Mouse (Mus musculus) forebrain, embryonic 14.5 days (tissue): ENCODE results near the gene Hoxd10. TPM values are rescaled to one million over a fixed set of nuclear protein-coding genes. Genes with fewer than 3 reads are reported as not detected.

ENCODE experiments used
- ATAC-seq: fragments of 200-750 bp; cut with Nextera tagmentation; 2 replicates; pipeline ENCODE4 v1.8.0; 2017; ENCODE audit warnings: mild to moderate bottlenecking, moderate library complexity
- DNase-seq: peaks from one replicate; pipeline ENCODE4 v3.0.0-alpha.2; 2015; ENCODE audit warnings: low spot score
- H3K27ac ChIP-seq: fragments of 300-500 bp; sonication (generic); 2 replicates; pipeline ENCODE4 v1.5.1; 2014; ENCODE audit warnings: low read depth, mild to moderate bottlenecking, control low read depth, low read length, moderate library complexity
- H3K27me3 ChIP-seq: fragments of 300-500 bp; sonication (generic); replicated peaks from 2 replicates; pipeline ENCODE4 v1.6.1; 2014; ENCODE audit warnings: low read length, control low read depth, mixed read lengths; ENCODE audit not compliant: control insufficient read depth, insufficient read depth
- H3K36me3 ChIP-seq: fragments of 300-500 bp; sonication (generic); 2 replicates; pipeline ENCODE4 v1.6.1; 2014; ENCODE audit warnings: low read length, control low read depth; ENCODE audit not compliant: control insufficient read depth, insufficient read depth
- H3K4me1 ChIP-seq: fragments of 300-500 bp; sonication (generic); 2 replicates; pipeline ENCODE4 v1.6.1; 2014; ENCODE audit warnings: antibody characterized with exemption, low read length, control low read depth; ENCODE audit not compliant: control insufficient read depth, insufficient read depth
- H3K4me2 ChIP-seq: fragments of 300-500 bp; sonication (generic); 2 replicates; pipeline ENCODE4 v1.6.1; 2014; ENCODE audit warnings: mild to moderate bottlenecking, control low read depth, low read length
- H3K4me3 ChIP-seq: fragments of 300-500 bp; sonication (generic); 2 replicates; pipeline ENCODE4 v1.5.1; 2014; ENCODE audit warnings: low read depth, low read length, control low read depth
- H3K9ac ChIP-seq: fragments of 300-500 bp; sonication (generic); 2 replicates; pipeline ENCODE4 v1.6.1; 2014; ENCODE audit warnings: mild to moderate bottlenecking, low read length, control low read depth, moderate library complexity
- H3K9me3 ChIP-seq: fragments of 300-500 bp; sonication (generic); replicated peaks from 2 replicates; pipeline ENCODE4 v1.6.1; 2016; ENCODE audit warnings: low read length, control low read depth, mixed read lengths; ENCODE audit not compliant: control insufficient read depth
- WGBS: fragments of 180-500 bp; shearing (Covaris S2); extraction: QIAGEN DNeasy Blood & Tissue Kit; methylation state at CpG from one replicate; pipeline ENCODE4 v1.1.7; 2014; 5-methylcytosine and 5-hydroxymethylcytosine counted together
- polyA plus RNA-seq: library from polyadenylated mRNA; unstranded; fragments of >200 nt; fragmentation: Nextera tagmentation; extraction: Ambion mirVana; gene quantifications from 2 replicates; pipeline ENCODE4 v1.2.1, GENCODE M21; 2014

Gene Hoxd10
- polyA plus RNA-seq, 1 experiment from 2014 or later, result not detected

DNA sequence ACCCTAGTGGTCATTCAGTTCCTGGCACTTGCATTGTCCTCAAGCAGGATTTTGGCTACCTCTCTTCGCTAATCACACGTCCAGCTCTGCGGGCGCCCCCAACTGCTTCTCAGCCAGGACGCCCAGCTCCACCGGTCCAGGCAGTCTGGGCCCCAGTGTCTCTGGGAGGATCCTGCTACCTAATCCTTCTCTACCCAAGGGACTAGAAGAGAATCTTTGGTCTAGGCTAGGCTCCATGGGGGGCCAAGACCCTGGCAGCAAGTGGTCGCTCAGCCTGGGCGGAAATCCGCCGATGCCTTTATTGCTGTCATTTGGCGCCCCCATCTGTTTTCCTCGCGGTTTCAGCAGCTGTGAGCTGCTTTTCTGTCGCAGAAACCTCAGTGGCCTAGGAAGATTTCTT lies 30.0 kb upstream of the Hoxd10 start:
- ATAC-seq, result peak; percentile 45; the same call in 1 of the 2 replicates
- no peak overlapping the region; the same call in 1 of the 2 replicates for H3K4me2 ChIP-seq
- no peaks in the 10 kb centered on the region for H3K9me3 ChIP-seq
- WGBS, result 0% methylated on average over 14 of the region's 14 CpGs
- no peaks in the 10 kb centered on the region; the same call in 1 of the 2 replicates for H3K4me1 ChIP-seq
- no peak overlapping the region for H3K27ac ChIP-seq
- no peaks in the 10 kb centered on the region for H3K36me3 ChIP-seq
- H3K27me3 ChIP-seq, result peaks cover 71% of the 10 kb centered on the region
- no peak overlapping the region for H3K9ac ChIP-seq
- no peak overlapping the region for H3K4me3 ChIP-seq
- peak; percentile 87 for DNase-seq

DNA sequence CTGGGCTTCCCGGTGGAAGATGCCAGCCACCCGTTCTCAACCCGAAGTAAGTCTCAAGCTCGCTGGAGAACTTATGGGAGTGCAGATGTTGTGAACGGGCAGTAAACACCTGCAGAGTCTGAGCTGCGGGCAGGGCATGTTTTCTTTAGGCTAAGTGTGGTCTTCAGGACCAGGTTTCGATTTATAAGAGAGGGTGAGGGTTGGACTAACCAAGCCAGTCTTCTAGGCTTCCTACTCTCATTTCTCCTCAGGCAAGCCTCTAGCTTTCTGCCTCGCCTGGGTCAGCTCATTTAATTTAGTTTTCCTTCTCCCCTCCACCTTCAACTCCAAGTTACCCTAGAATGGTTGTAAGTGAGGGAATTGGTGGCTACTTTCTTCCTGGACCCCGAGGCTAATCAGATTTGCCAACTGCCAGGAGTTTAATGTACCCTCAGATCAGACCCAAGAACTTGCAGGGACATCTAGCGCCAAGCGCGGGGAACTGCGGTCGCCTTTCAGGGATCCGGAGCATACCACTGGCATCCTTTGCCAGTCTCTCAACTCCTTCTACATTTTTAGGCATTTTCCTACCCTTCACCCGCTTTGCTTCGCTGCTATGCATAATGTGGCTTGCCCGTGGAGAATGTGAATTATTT lies 28.3 kb upstream of the Hoxd10 start:
- Histone ChIP-seq H3K36me3 (no peaks in the 10 kb centered on the region), H3K4me3 (no peak overlapping the region), H3K4me1 (peaks cover 3% of the 10 kb centered on the region; the same call in 1 of the 2 replicates), H3K9ac (no peak overlapping the region), H3K4me2 (no peak overlapping the region), H3K27me3 (peaks cover 81% of the 10 kb centered on the region), H3K9me3 (no peaks in the 10 kb centered on the region), H3K27ac (no peak overlapping the region)
- DNase-seq (peak; percentile 83), ATAC-seq (no peak)
- WGBS, result 5% methylated on average over 18 of the region's 18 CpGs

DNA sequence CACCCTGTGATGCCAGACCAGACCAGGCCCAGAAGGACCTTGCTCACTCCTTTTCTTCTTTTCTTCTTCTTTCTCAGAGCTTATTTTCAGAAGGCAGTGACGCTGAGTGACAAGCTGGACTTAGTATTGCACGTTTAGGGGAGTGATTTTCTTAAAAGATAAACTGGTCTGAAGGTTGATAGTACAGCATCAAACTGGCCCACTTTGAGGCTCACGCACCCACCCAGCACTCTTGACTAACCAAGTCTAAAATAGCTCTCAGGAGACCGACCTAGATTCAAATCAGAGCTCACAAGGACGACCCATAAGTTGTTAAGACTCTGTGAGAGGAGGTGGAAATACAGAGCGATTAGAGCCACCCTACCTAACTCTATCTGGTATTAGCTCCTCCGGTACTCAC lies 25.3 kb upstream of the Hoxd10 start:
- Histone ChIP-seq H3K4me2 (no peak overlapping the region), H3K9ac (no peak overlapping the region), H3K4me3 (no peak overlapping the region), H3K4me1 (0 out of 2 replicates have a peak, but pooled peaks cover 3% of the 10 kb centered on the region), H3K27me3 (peaks cover 94% of the 10 kb centered on the region), H3K36me3 (no peaks in the 10 kb centered on the region), H3K27ac (no peak overlapping the region), H3K9me3 (no peaks in the 10 kb centered on the region)
- DNase-seq (no peak), ATAC-seq (no peak)
- under 1% methylated on average over 7 of the region's 7 CpGs for WGBS

DNA sequence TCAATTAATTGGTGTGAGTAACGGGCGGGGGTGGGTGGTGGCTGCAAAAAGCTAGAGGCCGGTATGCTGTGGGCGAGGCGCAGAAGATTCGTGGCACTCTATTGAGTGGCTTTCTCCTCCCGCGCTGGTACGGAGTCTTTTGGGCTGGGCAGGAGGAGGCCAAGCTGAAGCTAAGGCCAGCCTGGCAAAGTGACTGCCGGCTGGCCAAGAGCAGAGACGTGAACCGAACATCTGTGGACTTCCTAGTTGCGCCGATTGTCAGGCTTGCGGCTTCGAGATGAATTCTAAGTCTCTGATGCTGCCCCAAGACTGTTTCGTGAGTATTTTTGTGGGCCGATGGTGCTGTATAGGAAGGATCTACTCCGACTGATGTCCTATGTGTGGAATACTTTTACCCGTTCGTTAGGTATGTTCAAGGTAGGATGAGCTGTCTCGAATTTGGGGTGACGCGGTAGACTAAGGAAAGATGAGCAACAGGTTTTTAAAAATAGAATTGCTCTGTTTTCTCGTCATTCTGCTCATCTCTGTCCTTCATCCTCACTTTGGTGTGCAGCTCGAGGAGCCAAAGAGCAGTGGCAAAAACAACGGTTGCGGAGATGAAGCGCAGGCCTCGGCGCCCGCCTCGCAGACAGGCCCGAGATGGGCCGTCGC lies 24.4 kb upstream of the Hoxd10 start:
- no peak overlapping the region for H3K4me3 ChIP-seq
- H3K9me3 ChIP-seq, result no peaks in the 10 kb centered on the region
- H3K36me3 ChIP-seq, result no peaks in the 10 kb centered on the region
- peaks cover 94% of the 10 kb centered on the region for H3K27me3 ChIP-seq
- no peak for DNase-seq
- H3K27ac ChIP-seq, result no peak overlapping the region
- 0 out of 2 replicates have a peak, but pooled peaks have one; percentile 5 for ATAC-seq
- WGBS, result 2% methylated on average over 36 of the region's 36 CpGs
- H3K4me1 ChIP-seq, result 0 out of 2 replicates have a peak, but pooled peaks cover 3% of the 10 kb centered on the region
- H3K9ac ChIP-seq, result no peak overlapping the region
- no peak overlapping the region for H3K4me2 ChIP-seq

DNA sequence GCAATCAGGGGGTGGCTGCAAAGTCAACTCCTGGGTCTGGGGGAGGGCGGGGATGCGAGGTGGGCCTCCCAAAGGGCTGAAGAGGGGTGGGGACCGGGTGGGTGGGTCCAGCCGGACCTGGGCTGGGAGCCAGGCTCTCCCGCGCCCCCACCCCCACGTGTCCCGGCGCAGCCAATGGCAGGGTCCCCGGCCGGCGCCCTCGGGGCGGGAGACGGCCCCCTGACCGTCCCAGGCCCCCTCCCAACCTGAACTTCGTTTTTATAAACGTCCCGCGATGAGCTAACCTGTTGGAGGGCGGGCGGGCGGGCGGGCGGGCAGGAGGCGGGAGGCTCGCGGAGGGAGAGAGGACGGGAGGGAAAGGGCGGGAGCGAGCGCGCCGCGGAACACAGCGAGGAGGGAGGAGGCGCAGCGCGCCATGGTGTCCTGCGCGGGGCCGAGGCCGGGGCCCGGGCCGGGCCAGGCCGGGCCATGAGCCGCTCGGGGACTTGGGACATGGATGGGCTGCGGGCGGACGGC lies 23.8 kb upstream of the Hoxd10 start, which contains the start of gene Hoxd13:
TSS of gene Hoxd13 (plus strand) at position 469 of the 516 bp plus-strand sequence.
- Histone ChIP-seq H3K9me3 (no peaks in the 10 kb centered on the region), H3K27me3 (peaks cover 94% of the 10 kb centered on the region), H3K9ac (no peak within 1 kb of the TSS), H3K4me3 (peak within 1 kb of the TSS; percentile 22), H3K4me1 (0 out of 2 replicates have a peak, but pooled peaks cover 3% of the 10 kb centered on the region), H3K36me3 (no peaks in the 10 kb centered on the region), H3K4me2 (peak within 1 kb of the TSS; percentile 48), H3K27ac (no peak within 1 kb of the TSS)
- DNase-seq (no peak), ATAC-seq (peak; percentile 42)
- WGBS, result under 1% methylated on average over 31 of the region's 51 CpGs

DNA sequence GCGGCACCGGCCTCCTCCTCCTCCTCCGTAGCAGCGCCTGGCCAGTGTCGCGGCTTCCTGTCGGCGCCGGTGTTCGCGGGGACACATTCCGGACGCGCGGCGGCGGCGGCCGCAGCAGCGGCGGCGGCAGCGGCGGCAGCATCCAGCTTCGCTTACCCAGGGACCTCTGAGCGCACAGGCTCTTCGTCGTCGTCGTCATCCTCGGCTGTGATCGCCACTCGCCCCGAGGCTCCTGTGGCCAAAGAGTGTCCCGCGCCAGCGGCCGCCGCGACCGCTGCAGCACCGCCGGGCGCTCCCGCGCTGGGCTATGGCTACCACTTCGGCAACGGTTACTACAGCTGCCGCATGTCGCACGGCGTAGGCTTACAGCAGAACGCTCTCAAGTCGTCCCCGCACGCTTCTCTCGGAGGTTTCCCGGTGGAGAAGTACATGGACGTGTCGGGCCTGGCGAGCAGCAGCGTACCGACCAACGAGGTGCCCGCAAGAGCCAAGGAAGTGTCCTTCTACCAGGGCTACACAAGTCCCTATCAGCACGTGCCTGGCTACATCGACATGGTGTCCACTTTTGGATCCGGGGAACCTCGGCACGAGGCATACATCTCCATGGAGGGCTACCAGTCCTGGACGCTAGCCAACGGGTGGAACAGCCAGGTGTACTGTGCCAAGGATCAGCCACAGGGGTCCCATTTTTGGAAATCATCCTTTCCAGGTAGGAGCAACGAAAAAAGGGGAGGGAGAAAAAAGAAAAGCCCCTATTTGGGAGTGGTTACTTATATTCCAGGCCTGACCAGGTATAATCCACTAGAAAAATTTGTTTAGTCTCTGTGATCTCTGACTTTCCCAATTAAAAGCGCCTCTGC lies 23.1 kb upstream of the Hoxd10 start:
- peak overlapping the region; percentile 22 for H3K4me3 ChIP-seq
- whole genome bisulfite sequencing, result under 1% methylated on average over 59 of the region's 74 CpGs

DNA sequence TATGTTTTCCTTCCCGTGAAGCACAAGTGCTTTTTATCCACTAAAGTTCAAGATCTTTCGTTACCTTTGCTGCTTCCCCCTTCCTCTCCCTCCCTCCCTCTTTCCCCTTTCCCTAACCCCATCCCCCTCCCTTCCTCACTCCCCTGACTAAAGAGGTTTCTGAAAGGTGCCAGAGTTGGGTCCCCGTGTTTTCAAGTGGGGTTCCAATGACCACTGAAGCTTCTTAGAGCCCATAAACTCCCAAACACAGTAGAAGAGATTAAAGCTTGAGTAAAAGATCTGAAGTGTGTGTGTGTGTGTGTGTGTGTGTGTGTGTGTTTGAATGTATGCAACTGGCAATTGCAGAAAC lies 22.5 kb upstream of the Hoxd10 start:
- Histone ChIP-seq H3K27me3 (peaks cover 95% of the 10 kb centered on the region), H3K27ac (no peak overlapping the region), H3K9me3 (no peaks in the 10 kb centered on the region), H3K4me2 (no peak overlapping the region), H3K4me3 (no peak overlapping the region), H3K9ac (no peak overlapping the region), H3K36me3 (no peaks in the 10 kb centered on the region), H3K4me1 (0 out of 2 replicates have a peak, but pooled peaks cover 3% of the 10 kb centered on the region)
- DNase-seq, result no peak
- 0% methylated on average over 3 of the region's 3 CpGs for WGBS
- no peak for ATAC-seq

More for the DNA sequence above, 23.1 kb upstream of the Hoxd10 start:
- Histone ChIP-seq H3K4me2 (peak overlapping the region; percentile 48), H3K9ac (no peak overlapping the region), H3K9me3 (no peaks in the 10 kb centered on the region), H3K27ac (no peak overlapping the region), H3K27me3 (peaks cover 94% of the 10 kb centered on the region), H3K36me3 (no peaks in the 10 kb centered on the region), H3K4me1 (0 out of 2 replicates have a peak, but pooled peaks cover 3% of the 10 kb centered on the region)
- ATAC-seq (peak; percentile 63), DNase-seq (no peak)

DNA sequence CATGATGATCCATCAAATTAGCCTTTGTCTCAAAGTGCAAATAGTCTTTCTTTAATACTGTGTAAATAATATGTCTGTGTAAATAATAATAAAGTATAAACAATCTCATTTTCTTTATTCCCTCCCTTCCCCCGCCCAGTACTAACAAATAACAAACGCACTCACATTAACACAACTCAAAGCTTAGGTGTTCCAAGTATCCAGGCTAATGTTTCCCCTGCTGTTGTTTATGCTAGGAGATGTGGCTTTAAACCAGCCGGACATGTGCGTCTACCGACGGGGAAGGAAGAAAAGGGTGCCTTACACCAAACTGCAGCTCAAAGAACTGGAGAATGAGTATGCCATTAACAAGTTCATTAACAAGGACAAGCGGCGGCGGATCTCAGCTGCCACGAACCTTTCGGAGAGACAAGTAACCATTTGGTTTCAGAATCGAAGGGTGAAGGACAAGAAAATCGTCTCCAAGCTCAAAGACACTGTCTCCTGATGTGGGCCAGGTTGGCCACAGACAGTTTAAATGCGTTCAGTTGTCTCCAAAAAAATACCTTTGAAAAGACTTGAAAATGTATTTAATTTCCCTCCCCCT lies 22.0 kb upstream of the Hoxd10 start:
- Histone ChIP-seq H3K9me3 (no peaks in the 10 kb centered on the region), H3K27me3 (peaks cover 95% of the 10 kb centered on the region), H3K27ac (no peak overlapping the region), H3K4me3 (no peak overlapping the region), H3K36me3 (no peaks in the 10 kb centered on the region), H3K4me2 (no peak overlapping the region), H3K4me1 (0 out of 2 replicates have a peak, but pooled peaks cover 3% of the 10 kb centered on the region), H3K9ac (no peak overlapping the region)
- WGBS, result 2% methylated on average over 14 of the region's 14 CpGs
- DNase-seq, result no peak
- ATAC-seq, result no peak
